Mouse (Mus musculus): ENCODE data around the gene Rbm6. TPM values are rescaled to one million over a fixed set of nuclear protein-coding genes. Genes with fewer than 3 reads are reported as not detected.

The Rbm6 gene
- polyA plus RNA-seq, 1 experiment from 2014 or later: 125 TPM

DNA sequence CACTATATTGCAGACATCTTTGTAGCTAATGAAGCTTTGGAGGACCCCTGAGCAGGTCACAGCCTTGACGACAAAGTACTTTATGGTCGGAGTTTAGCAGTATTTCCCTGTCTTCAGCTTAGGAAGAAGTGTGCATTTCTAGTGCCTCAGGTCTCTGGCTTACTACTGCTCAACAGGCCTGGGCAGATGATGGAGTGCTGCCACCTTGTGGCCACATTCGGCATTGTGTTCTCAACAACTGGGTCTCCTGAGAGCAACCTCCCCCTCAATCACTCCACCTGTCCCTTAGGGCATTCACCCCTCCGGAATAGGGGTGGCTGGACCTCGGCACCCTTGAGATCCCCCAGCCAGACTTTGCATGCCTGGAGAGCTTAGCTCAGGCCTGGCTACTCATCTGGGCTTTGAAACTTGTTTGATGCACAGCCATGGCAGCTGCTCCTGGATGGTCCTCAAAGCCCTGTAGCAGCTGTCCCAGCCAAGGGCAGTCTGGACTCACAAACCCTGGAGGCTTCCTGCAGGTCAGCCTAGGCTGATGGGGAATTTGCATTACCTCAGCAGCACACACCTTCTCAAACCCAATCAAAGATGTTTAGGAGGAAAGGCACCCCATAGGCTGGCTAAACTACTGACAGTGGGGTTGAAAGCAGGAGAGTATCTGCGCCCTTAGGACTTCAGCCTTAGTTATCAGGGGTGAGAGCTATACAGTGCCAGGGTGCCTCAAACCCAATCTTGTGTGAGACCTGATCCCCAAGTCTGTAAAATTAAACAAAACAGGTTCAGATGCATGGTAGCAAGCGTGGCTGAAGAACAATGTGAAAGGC, 134.8 kb downstream of the Rbm6 start:
- Histone ChIP-seq H3K27me3 (no peaks in the 10 kb centered on the region), H3K27ac (peak overlapping the region; percentile 74), H3K4me3 (no peak overlapping the region), H3K9me3 (replicated peaks) (no peaks in the 10 kb centered on the region), H3K9ac (no peak overlapping the region), H3K36me3 (ENCODE audit: poor library complexity, severe bottlenecking) (peaks cover 52% of the 10 kb centered on the region), H3K4me2 (no peak overlapping the region), H3K4me1 (peaks cover 42% of the 10 kb centered on the region)
- ATAC-seq: peak; percentile 69
- WGBS: 21% methylated on average over 7 of the region's 7 CpGs

DNA sequence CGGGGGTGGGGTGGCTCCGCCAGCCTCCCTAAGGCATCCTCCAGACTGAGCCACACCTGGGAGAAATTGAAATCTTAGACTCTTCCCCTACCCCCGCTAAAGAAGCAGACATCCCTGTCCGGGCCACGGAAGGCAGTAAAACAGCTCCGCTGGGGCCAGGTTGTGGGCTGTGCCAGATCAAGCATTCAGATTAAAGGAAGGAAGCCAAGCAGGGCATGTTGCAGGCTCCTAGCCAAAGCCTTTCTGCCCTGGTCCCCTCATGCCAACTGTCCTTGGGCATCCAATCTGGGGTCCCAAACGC, 136.9 kb downstream of the Rbm6 start:
- Histone ChIP-seq H3K4me2 (peak overlapping the region; percentile 49), H3K9ac (peak overlapping the region; percentile 43; the same call in 1 of the 2 replicates), H3K4me3 (peak overlapping the region; percentile 9; the same call in 1 of the 2 replicates), H3K9me3 (replicated peaks) (no peaks in the 10 kb centered on the region), H3K27ac (peak overlapping the region; percentile 37; the same call in 1 of the 2 replicates), H3K4me1 (peaks cover 42% of the 10 kb centered on the region), H3K27me3 (no peaks in the 10 kb centered on the region), H3K36me3 (ENCODE audit: poor library complexity, severe bottlenecking) (peaks cover 31% of the 10 kb centered on the region)
- ATAC-seq: no peak
- 0% methylated on average over 7 of the region's 7 CpGs for WGBS

DNA sequence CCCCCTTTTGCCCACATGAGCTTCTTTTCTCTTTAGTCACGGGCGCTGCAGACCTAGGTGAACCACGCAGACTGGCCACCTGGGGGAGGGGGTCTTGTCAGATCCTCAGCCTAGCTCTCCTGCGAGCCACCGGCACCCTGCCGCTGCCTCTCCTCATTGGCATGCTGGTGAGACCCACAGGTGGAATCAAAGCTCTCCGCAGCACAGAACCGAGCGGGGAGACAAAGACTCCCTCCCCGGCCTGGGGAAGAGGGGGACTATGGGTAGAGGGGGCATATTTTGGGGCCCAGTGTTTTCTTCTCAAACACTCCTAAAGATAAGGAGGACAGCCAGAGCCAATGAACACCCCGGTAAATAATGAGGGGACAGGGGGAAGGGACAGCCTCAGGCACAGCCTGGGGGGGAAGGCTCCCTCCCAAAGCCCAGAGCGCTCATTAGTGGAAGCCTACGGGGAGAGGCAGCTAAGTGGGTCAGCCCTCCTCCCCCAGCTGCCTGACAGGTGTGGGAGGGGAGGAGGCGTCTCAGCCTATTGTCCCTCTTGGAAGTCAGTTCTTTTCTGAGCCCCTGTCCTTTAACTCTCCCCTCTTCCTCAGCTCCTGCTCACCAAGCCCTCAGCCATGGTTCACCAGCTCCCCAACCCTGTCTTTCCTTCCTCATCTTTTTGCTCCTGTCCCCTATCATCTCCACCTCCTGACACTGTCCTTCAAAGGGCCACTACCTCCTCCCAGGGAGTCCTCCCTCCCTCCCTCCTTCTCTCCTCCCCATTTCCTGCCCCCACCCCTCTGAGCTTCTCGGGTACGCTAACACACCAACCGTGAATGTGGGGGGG, 137.5 kb downstream of the Rbm6 start:
- Histone ChIP-seq H3K9ac (peak overlapping the region; percentile 43), H3K27ac (peak overlapping the region; percentile 52), H3K4me3 (peak overlapping the region; percentile 9; the same call in 1 of the 2 replicates), H3K27me3 (no peaks in the 10 kb centered on the region), H3K4me2 (peak overlapping the region; percentile 49), H3K36me3 (ENCODE audit: poor library complexity, severe bottlenecking) (peaks cover 25% of the 10 kb centered on the region), H3K4me1 (peaks cover 45% of the 10 kb centered on the region), H3K9me3 (replicated peaks) (no peaks in the 10 kb centered on the region)
- peak; percentile 11; the same call in 1 of the 2 replicates for ATAC-seq
- WGBS: 2% methylated on average over 17 of the region's 17 CpGs

- Histone ChIP-seq H3K4me3 (no peak overlapping the region), H3K27me3 (no peaks in the 10 kb centered on the region), H3K27ac (peak overlapping the region; percentile 52), H3K36me3 (ENCODE audit: poor library complexity, severe bottlenecking) (peaks cover 15% of the 10 kb centered on the region), H3K4me1 (peaks cover 55% of the 10 kb centered on the region), H3K4me2 (peak overlapping the region; percentile 49; the same call in 1 of the 2 replicates), H3K9ac (peak overlapping the region; percentile 43; the same call in 1 of the 2 replicates), H3K9me3 (replicated peaks) (no peaks in the 10 kb centered on the region)
- 15% methylated on average over 7 of the region's 7 CpGs for WGBS
- no peak; the same call in 1 of the 2 replicates for ATAC-seq
Measured at GRCm38 (mm10) chr9:107734567-107734971, 138.5 kb downstream of the Rbm6 start.

- peak overlapping the region; percentile 12; the same call in 1 of the 2 replicates for H3K4me2 ChIP-seq
- peak; percentile 14 for ATAC-seq
Measured at GRCm38 (mm10) chr9:107729709-107730108, 143.3 kb downstream of the Rbm6 start.

GRCm38 (mm10) chr9:107728919-107729670, 143.9 kb downstream of the Rbm6 start:
- H3K4me3 ChIP-seq: no peak overlapping the region
- H3K27me3 ChIP-seq: no peaks in the 10 kb centered on the region
- H3K4me2 ChIP-seq: 0 out of 2 replicates have a peak overlapping the region, but pooled peaks have one; percentile 12
- H3K9me3 ChIP-seq (replicated peaks): no peaks in the 10 kb centered on the region
- ATAC-seq: no peak
- no peaks in the 10 kb centered on the region for H3K36me3 ChIP-seq (ENCODE audit: poor library complexity, severe bottlenecking)
- H3K9ac ChIP-seq: no peak overlapping the region
- peaks cover 46% of the 10 kb centered on the region for H3K4me1 ChIP-seq
- H3K27ac ChIP-seq: peak overlapping the region; percentile 57; the same call in 1 of the 2 replicates
- 70% methylated on average over 6 of the region's 6 CpGs for WGBS

More at GRCm38 (mm10) chr9:107729709-107730108, 143.3 kb downstream of the Rbm6 start:
- no peak overlapping the region for H3K9ac ChIP-seq
- no peaks in the 10 kb centered on the region for H3K27me3 ChIP-seq
- WGBS: 5% methylated on average over 3 of the region's 3 CpGs
- H3K4me3 ChIP-seq: no peak overlapping the region
- peaks cover 48% of the 10 kb centered on the region for H3K4me1 ChIP-seq
- H3K27ac ChIP-seq: peak overlapping the region; percentile 57; the same call in 1 of the 2 replicates
- H3K36me3 ChIP-seq (ENCODE audit: poor library complexity, severe bottlenecking): no peaks in the 10 kb centered on the region
- H3K9me3 ChIP-seq (replicated peaks): no peaks in the 10 kb centered on the region

DNA sequence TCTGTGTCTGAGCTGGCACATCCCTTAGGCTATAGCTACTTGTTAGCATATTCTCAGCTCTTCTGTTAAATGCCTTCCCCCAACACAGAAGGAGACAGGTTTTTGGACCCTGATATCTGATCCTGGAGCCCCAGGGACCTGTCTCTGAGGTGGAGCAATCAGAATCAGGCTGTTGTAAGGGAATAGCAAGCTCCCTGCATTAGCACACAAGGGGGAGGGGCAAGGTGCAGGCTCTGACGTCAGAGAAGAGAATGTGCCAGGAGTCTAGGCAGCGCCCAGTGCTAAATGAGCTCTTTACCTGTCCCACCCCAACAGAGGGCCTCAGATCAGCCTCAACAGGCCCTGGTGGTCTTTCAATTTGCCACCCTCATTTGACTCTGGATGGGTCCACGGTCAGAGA, 146.0 kb downstream of the Rbm6 start:
- no peak for ATAC-seq
- no peaks in the 10 kb centered on the region for H3K9me3 ChIP-seq (replicated peaks)
- WGBS: 48% methylated on average over 3 of the region's 3 CpGs
- H3K36me3 ChIP-seq (ENCODE audit: poor library complexity, severe bottlenecking): no peaks in the 10 kb centered on the region
- peaks cover 64% of the 10 kb centered on the region for H3K4me1 ChIP-seq
- no peak overlapping the region for H3K4me3 ChIP-seq
- no peaks in the 10 kb centered on the region; the same call in 1 of the 2 replicates for H3K27me3 ChIP-seq
- H3K27ac ChIP-seq: no peak overlapping the region
- no peak overlapping the region for H3K4me2 ChIP-seq
- H3K9ac ChIP-seq: no peak overlapping the region

GRCm38 (mm10) chr9:107724796-107725195, 148.2 kb downstream of the Rbm6 start:
- WGBS: 93% methylated on average over 1 of the region's 1 CpGs
- no peak overlapping the region for H3K9ac ChIP-seq
- no peaks in the 10 kb centered on the region for H3K36me3 ChIP-seq (ENCODE audit: poor library complexity, severe bottlenecking)
- no peaks in the 10 kb centered on the region for H3K9me3 ChIP-seq (replicated peaks)
- peaks cover 53% of the 10 kb centered on the region for H3K4me1 ChIP-seq
- ATAC-seq: no peak
- H3K4me3 ChIP-seq: no peak overlapping the region
- no peaks in the 10 kb centered on the region; the same call in 1 of the 2 replicates for H3K27me3 ChIP-seq
- no peak overlapping the region for H3K27ac ChIP-seq
- no peak overlapping the region for H3K4me2 ChIP-seq

DNA sequence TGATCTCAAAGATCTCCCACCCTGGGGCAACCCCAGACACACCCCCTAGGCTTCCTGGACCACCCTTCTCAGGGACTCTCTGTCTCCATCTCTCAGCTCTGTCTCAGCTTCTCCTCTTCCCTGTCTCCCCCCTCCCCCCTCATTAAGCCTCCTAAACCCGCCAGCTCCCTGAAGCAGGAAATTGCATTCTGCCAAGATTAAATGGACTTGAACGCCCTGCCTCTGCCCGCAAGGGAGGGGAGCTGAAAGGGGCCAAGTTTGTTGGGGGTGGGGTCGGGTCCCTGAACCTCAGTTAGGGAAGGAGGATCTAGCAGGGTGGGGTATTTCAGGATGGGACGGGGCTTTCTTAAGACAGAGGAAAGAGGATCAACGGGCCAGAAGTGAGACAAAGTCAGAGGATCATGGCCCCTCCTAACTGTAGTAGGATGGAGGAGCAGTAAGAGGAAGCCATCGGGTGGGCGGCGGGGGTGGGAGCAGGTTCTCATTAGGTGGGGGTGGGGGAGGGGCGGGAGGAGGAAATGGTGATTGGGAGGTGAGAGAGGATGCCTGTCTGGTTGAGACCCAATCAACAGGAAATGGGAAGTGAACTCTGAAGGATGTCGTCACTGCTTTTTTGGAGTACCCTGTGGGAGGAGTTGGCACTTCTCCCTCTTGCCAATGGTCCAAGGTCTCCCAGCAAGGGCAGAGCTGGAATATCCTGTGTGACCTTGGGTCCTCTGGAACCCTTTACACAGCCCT, 149.1 kb downstream of the Rbm6 start:
- H3K27ac ChIP-seq: 0 out of 2 replicates have a peak overlapping the region, but pooled peaks have one; percentile 36
- H3K4me1 ChIP-seq: peaks cover 45% of the 10 kb centered on the region
- H3K36me3 ChIP-seq (ENCODE audit: poor library complexity, severe bottlenecking): no peaks in the 10 kb centered on the region
- WGBS: 4% methylated on average over 11 of the region's 11 CpGs
- no peaks in the 10 kb centered on the region; the same call in 1 of the 2 replicates for H3K27me3 ChIP-seq
- no peak overlapping the region for H3K9ac ChIP-seq
- ATAC-seq: peak; percentile 71
- H3K9me3 ChIP-seq (replicated peaks): no peaks in the 10 kb centered on the region
- no peak overlapping the region for H3K4me3 ChIP-seq
- H3K4me2 ChIP-seq: peak overlapping the region; percentile 40
